Mouse (Mus musculus): ENCODE results near the gene Hkdc1.

GRCm38 (mm10) chr10:62425081-62425871 is 3.0 kb upstream of the Hkdc1 start:
- TF ChIP-seq POLR2AphosphoS5 (IDR thresholded peaks at IDR 0.05; ENCODE audit: insufficient replicate concordance, low read depth, low read length) = no peak
- TF ChIP-seq CTCF (IDR thresholded peaks at IDR 0.05; ENCODE audit: low read depth, low read length) = no peak
- TF ChIP-seq TAL1 (conservative IDR thresholded peaks at IDR 0.05; ENCODE audit: low read depth, low read length) = no peak
